Mouse (Mus musculus) olfactory bulb, adult 2 months (tissue): ENCODE results near the gene Oip5.

Experiments used
- CTCF ChIP-seq: fragments of 200-500 bp; IDR thresholded peaks from 2 replicates; pipeline ENCODE4 v1.5.1; 2012; ENCODE audit warnings: low read depth, mild to moderate bottlenecking, low read length, moderate library complexity; ENCODE audit not compliant: insufficient read depth
- POLR2A ChIP-seq: fragments of 200-500 bp; IDR thresholded peaks from 2 replicates; pipeline ENCODE4 v1.6.1; 2012; ENCODE audit warnings: mild to moderate bottlenecking, low read depth, low read length, moderate library complexity; ENCODE audit not compliant: insufficient read depth

DNA sequence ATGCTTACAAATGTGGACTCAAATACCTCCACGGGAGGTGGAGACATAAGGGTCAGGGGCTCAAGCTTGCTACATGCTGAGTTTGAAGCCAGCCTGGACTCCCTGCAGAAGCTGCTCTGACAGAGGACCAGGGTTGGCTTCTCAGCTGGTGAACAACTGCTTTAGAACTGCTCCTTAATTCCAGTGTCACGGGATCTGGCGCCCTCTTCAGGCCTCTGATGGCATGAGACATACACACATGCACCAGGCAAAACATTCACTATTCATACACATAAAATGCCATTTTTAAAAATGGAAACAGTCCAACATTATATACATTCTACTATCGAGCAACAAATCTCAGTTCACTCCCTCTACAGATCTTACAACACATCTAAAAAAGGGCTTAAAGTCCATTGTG, 30.9 kb downstream of the Oip5 start:
- no peak for TF ChIP-seq POLR2A
- no peak for TF ChIP-seq CTCF
